Mouse (Mus musculus): ENCODE measurements around the gene Lzts2.

Gene Lzts2

DNA sequence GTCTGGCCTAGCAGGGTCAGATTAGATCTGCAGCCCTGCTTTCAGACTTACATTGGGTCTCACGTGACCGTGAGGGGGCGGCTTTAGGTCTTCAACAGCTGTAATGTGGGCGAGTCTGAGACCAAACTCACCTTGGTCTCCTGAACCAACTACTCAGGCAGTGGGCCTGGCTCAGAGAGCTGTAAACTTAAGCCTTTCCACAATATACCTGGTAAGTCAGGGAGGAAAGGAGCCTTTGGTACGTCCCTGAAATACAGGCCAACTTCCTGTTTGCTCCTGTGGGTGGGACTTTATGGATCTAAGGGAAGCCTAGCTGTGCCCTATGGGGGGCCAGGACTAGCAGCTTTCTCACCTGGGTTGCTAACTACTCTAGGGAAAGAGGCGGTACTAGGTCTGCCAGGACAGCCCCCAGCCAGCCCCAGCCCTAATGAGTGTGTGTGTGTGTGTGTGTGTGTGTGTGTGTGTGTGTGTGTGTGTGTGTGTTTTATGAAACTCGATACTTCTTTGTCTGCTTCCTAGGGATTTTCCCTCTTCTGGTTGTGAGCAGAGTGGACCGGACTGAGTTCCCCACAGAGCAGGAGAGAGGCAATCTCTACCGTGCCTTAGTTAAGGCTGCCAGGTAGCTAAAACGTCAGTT is at the start of gene Lzts2:
Lzts2 (plus strand) TSS at position 80 of the 637 bp plus-strand sequence.
- DNase-seq (ENCODE audit: extremely low spot score, low spot score): peak; percentile 47

DNA sequence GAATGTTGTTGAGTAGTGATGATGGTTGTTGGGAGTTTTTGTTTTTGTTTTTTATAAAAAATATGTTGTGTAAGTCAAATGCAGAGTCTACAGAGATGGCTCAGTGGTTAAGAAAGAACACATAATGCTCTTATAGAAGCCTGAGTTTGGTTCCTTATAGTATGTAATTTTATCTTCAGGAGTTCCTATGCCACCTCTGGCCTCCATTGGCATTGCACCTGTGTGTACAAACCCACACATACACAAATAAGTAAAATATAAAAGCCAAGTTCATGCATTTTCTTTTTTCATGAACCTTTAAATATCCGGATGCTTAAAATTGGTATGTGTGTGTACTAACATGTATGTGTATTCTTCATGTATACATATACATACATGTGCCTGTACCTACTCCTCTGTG is 48.2 kb upstream of the Lzts2 start:
- DNase-seq (ENCODE audit: extremely low spot score, low spot score): no peak

DNA sequence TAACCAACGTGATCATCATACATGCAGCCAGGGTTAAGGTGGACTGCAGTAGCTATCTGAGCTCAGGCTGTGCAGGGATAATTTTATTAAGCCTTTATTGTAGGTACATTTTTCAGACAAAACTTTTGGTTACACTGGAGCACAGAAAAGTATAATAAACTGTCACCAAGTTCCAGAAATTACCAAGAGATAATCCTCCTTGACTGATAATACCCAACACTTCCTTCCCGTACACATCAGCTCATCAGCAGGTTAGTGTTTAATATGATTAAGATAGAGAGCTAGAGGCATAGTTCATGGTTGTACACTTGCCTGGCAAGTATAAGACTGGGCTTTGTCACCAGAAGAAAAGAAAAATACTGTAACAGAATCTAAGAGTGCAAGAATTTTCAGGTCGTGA is 45.9 kb upstream of the Lzts2 start:
- DNase-seq (ENCODE audit: extremely low spot score, low spot score): no peak

DNA sequence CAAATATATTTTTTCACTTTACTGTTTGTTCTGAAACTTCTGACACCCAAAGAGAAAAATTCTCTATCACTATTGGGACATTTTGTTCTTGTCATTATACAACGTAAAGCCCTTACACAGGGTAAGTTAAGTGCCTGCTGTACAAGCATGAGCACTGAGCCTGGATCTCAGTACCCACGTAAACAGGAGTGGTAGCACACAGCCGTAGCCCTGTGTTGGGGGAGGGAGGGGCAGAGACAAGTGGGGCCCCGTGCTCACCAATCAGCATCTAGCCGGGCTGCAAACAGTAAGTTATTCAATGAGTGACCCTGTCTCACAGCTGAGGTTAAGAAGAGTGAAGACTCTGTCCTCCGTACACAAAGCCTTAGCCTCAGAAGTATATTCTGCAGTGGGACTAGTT is 37.6 kb upstream of the Lzts2 start:
- DNase-seq (ENCODE audit: extremely low spot score, low spot score): no peak

DNA sequence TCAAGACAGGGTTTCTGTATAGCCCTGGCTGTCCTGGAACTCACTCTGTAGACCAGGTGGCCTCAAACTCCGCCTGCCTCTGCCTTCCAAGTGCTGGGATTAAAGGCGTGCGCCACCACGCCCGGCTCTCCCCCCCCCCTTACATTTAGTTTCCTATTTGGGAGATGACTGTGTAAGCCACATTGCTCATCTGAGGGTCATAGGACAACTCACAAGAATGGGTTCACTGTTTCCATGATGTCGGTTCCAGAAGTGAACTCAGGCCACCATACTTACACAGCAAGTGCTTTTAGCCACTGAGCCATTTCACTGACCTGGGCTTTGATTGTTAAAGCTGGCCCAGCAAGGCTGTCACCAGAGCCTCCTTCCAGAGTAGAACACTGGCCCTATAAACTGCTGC is 37.1 kb upstream of the Lzts2 start:
- no peak for DNase-seq (ENCODE audit: extremely low spot score, low spot score)

DNA sequence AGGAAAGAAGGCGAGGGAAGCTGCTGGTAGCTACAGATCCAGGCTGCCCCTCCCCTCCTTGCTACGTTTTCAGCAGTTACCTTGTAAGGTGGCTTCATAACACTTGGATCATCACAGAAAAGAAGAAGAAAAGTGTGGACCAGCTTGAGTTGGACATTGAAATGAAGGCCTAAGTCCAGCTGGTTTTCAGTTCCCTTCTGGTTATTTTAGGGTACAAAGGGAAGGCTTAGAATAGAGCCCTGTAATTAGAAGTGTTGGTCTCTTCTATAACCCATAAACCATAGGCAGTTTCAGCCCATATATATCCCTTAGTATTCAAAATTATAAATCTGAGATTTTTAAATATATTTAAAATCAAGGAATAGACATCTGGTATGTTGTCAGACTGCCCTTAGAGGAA is 33.4 kb upstream of the Lzts2 start:
- no peak for DNase-seq (ENCODE audit: extremely low spot score, low spot score)

DNA sequence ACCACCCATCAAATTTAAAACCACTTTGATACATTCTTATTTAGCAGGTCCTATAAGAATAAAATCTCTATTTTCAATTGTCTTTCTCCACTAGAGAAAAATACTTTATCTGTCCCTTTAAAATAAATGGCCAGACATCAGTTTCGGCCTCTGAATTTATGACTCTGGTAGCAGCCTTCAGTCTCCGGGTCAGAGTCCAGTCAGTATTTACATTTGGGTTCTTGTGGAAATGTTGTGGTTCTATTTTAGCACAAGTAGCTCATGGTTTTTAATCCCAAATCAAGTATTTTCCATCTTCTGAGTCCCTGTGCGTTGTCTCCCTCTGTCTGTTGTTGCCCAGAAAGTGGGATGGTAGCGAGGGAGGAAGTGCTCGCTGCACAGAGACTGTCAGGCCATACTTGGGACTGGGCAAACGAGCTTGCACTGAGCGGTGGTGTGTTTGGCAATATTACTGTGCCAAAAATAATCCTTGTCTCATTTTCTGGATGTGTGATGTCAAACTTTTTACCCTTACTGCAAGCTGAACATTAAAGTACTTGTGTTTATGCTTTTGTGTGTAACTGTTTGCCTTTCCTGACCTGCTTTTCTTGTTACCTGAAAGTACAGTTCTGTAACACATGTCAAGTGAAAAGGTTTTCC is 31.6 kb upstream of the Lzts2 start:
- DNase-seq (ENCODE audit: extremely low spot score, low spot score): no peak

DNA sequence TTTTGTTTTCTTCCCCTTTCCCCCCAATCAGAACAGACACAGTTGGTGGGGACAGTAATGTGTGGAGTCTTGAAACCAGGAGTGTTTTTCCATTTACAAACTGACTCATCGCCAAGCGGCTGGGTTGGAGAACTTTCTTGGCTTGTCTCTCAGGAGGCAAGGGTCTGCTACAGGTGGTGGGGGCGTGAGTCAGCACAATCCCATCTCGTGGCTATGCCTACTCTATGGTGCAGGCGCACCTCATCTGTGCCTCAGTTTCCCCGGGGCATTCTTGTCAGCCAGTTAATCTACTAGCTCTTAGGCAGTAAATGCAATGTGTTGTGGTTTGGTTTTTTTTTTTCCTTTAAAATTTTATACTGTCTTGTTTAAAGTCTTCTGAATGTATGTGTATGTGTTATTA is 30.8 kb upstream of the Lzts2 start:
- DNase-seq (ENCODE audit: extremely low spot score, low spot score): no peak

DNA sequence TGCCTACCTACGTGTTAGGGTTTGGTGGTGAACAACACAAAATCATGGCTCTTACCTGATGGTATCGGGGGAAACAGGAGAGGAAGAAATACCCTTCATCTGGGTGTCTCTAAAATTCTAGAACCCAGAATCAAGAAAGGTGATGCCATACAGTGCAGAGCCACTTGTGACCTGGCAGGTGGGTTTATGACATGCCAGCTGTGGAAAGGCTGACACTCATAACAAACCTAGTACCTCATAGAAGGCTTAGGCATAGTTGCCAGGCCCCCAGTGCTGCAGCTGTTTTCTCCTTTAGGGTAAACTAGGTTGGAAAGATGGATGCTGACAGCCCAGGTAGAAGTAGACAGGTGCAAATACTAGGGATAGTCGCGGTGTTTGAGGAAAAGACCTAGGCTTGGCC is 29.8 kb upstream of the Lzts2 start:
- no peak for DNase-seq (ENCODE audit: extremely low spot score, low spot score)

DNA sequence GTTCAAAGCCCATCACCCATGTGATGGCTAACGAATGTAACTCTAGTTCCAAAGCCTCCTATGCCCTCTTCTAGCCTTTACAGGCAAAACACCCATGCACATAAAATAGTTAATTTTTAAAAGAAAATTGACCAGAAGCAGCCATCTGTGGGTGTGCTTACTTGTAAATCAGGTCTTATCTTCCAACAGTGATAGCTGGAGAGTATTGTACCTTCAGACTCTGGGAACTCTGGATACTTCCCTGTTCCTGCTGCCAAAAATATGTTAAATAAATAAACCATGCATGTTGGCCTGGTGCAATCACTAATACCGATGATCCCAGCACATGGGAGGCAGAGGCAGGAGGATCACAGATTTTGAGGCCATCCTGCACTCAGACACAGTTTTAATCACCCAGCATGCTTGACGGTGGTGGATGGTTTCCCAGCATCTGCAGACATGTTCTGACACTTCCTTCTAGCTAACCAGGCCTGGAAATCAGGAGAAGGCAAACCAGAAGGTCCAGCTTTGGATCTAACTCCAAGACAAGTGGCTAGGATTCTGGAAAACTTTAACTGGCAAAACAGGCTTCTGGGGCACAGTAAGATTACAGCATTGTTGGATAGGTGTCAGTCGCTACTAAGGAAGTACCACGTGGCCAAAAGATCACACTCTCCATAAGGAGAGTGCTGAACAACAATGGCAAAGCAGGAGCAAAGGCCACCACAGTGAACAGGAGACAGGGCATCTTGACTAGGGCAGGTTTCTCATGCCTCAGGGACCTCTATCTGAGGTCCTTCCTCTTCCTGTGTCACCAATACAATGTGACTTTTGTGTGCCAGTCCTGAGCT is 28.8 kb upstream of the Lzts2 start:
- DNase-seq (ENCODE audit: extremely low spot score, low spot score): no peak

DNA sequence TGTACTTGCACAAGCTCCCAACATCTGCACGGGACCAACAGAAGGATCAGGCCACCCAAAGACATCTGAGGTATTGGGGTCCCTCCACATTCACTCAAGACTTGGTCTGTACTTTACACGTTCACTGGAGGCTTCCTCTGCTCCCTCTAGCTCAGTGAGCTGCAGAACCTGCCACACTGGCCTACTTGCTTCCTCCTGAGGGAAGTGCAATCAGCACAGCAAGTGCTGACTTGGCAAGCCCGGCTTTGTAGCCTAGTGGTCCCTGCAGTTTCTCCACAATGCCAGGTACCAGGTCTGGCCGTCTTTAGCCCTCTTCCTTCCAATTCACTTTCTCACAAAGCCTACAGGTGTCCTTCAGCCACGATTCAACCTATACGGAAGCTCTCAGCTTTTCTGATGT is 27.2 kb upstream of the Lzts2 start:
- no peak for DNase-seq (ENCODE audit: extremely low spot score, low spot score)

DNA sequence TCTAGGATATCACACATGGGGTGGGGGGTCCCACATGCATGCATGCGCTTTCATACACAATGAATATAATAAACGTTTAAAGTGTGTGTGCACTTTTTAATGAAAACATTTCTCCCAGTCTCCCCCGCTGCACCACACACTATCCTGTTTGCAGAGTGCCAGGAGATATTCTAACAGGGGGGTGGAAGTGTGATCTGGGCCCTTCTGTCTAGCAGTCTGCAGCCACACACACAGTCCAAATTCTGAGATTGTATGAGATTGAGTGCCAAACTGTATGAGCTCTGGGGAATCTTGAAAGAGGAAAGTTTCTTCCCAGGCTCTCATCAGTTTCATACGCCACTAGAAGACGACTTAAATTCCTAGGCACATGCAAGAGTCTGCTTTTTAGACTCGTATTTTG is 26.4 kb upstream of the Lzts2 start:
- no peak for DNase-seq (ENCODE audit: extremely low spot score, low spot score)

DNA sequence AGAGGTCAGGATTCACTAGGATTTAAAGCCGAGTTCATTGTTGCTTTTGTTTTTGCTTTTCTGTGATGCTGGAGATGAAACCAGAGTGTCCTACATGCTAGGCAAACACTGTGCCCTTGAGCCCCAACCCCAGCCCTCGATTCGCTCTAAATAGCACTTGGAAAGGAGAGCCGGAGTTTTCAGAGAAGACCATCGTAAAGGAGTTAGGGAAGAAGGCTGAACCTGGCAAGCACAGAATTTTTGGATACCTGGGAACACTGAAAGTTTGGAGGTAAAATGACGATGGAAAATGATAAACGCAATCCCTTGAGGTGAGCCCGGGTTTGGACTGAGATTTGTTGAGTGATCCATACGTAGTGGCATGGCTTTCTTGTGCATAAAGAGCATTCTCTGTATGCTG is 25.9 kb upstream of the Lzts2 start:
- DNase-seq (ENCODE audit: extremely low spot score, low spot score): no peak

DNA sequence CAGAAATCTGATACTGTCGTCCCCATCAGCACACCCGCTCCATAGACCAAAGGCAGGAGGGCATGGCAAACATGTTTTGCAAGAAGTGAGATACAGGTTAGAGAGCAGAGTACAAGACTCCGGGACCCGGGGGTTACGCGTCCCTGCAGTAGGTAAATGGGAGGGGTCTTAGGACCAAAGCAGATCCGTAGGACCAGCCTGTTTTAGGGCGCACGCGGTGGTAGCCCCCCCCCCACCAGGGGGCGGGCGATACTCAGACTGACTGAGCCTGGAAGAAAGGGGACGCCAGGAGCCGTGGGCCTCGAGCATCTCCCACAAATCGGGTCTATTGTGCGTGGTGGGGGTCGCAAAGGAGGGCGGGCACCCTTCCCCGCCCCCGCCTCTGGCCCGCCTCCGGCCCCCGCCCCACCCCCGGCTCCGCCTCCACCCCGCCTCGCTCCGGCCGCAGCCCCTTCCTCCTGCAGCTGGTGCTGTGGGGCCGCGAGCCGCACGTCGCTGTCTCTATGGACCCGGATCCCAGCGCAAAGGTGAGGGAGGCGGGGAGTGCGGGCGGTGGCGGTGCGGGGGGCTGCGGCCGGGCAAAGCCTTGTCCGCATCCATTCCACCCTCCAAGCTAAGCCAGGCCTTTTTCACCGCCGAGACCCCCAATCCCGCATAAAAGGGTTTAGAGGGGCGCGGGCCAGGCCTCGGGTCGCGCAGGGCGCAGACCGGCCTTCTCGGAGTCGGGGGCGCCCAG is 25.2 kb upstream of the Lzts2 start, which contains the start of gene Sema4g:
Sema4g (plus strand) TSS at position 271 of the 736 bp plus-strand sequence.
- peak; percentile 70 for DNase-seq (ENCODE audit: extremely low spot score, low spot score)

DNA sequence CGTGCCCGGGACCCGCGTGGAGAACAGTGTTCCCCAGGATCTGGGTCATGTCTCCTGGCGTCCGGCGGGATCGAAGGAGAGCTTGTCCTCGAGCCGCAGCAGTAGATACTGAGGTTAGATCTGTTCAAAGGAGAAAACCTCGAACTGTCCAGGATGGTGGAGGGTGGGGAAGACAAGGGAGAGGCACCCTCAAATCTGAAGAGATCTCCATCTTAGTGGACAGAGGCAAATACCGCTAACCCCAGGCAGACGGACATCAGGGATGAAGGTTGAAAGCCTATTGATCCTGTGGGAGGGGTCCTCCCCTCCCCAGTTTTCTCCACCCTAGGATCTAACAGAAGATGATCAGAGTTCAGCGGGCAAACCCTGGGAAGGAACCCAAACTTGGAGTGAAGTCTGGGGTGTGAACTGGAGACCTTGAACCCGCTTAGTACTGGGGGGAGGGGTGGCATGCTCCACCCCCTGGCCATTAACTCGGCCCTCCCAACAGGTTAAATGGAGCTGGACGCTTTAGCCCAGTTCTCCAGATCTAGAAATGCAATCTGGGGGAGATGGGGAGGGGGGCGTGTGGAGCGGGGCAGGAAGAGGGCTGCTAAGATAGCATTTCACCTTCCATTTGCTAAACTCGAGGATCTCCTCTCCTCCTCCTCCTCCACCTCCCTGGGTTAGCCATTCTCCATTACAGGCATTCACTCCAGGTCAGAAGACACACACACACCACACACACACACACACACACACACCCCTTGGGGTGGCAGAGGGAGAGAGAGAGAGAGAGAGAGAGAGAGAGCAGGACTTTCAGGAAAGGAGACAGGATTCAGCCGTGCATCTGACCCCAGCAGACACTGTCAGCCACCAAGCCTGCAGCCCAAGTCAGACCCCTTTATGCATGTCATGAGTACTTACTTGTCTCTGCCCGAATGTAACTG is 24.4 kb upstream of the Lzts2 start:
- no peak for DNase-seq (ENCODE audit: extremely low spot score, low spot score)

DNA sequence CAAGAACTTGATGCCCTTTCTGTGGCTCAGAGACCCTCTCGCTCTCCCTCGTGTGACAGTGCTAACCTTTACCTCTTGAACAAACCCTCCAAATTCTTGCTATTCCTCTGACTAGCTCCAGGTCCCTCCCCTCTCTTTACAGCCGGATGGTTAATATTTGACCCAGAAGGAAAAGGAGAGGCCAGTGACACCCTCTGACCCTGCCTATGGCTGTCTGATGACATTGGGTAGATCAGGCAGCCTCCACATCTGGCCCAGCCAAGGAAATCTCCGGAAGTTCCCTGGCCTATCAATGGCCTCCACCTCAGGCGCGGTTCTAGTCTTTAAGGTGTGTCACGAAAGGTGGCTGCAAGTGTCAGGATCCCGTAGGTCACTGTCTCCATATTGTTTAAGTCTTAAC is 23.2 kb upstream of the Lzts2 start:
- no peak for DNase-seq (ENCODE audit: extremely low spot score, low spot score)

DNA sequence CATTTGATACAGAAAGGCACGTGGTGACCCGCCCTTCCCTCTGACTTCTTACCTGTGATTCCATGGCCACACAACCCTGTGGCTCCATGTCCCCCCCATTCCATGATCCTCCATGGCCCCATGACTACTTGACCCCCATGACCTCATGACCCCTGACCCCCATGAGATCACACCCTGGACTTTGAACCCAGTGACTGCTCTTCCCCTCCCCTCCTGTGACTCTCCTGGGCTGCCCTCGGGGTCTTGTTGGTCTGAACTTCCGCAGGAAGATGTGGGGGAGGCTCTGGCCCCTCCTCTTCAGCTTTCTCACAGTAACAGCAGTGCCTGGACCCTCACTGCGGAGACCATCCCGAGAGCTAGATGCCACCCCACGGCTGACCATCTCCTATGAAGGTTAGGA is 22.0 kb upstream of the Lzts2 start:
- no peak for DNase-seq (ENCODE audit: extremely low spot score, low spot score)

DNA sequence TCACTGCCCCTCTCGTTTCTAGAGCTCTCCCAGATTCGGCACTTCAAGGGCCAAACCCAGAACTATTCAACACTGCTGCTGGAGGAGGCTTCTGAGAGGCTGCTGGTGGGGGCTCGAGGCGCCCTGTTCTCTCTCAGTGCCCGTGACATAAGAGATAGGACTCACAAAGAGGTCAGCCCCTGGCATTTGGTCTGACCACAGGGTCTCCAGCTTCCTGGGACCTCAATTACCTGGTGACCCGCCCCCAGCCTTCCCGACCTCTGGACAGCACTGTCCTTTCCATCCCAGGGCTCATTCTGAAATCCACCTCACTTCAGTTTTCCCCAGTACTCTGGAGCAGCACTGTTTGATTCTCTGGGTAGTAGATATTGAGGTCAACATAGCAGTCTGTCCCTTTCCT is 21.5 kb upstream of the Lzts2 start:
- DNase-seq (ENCODE audit: extremely low spot score, low spot score): no peak

DNA sequence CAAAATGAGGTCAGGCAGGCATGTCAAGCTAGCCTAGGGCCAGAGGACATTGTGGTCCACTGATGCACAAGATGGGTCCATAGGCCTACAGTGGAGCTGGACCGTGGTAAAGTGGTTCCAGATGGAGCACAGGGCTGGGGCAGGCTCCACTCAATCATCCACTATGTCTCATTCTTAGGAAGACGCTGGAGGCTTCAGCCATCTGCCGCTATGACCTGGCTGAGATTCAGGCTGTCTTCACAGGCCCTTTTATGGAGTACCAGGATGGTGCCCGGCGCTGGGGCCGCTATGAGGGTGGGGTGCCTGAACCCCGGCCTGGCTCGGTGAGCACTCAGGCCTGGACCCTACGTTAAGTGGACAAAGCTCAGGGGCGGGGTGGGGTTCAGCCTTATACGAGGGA is 16.4 kb upstream of the Lzts2 start:
- DNase-seq (ENCODE audit: extremely low spot score, low spot score): no peak

DNA sequence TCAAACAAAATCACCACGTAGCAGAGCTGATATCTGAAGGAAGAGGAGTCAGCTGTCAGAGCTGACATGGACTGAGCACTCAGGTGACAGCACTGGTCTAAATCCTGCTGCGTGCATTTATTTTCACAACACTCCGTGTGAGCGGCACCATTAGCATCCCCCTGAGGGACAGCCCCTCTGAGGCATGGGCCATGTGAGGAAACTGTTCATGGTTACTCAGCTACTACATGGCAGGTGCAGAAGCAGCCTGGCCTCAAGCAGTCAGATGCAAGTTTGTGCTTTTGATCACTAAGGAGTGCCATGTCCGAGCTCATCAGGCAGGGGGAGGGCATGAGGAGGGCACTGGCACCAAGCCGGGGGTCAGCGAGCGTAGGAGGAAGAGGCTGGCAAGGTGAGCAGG is 14.6 kb upstream of the Lzts2 start:
- no peak for DNase-seq (ENCODE audit: extremely low spot score, low spot score)

DNA sequence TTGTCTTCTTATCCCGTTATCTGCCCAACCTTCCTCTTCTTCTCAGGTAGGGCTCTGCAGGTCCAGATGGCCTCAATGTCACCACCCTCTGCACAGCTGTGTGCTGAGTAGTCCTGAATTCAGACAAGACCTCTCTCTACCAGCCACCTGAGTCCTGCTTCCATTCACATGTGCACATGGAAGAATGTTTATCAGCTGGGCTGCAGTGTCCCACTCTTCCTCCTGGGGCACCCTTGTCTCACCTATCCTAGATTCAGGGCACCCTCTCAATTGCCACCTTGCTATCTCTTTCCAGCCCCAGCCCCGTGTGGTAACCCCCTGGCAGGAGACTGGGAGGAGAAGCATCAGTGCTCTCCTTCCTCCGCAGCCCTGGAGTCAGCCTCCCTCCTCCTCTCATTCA is 11.9 kb upstream of the Lzts2 start:
- DNase-seq (ENCODE audit: extremely low spot score, low spot score): no peak

Data from neural tube, embryonic 10.5 days (tissue).